Mouse (Mus musculus) stomach, embryonic 16.5 days (tissue): Measurements from ENCODE around the gene Gatad2a. TPM values are rescaled to one million over a fixed set of nuclear protein-coding genes. Genes with fewer than 3 reads are reported as not detected.

Experiments used
- ATAC-seq: fragments of 200-750 bp; cut with Nextera tagmentation; 2 replicates; pipeline ENCODE4 v1.8.0; 2017; ENCODE audit warnings: moderate number of reproducible peaks, moderate TSS enrichment; ENCODE audit not compliant: insufficient read depth, low FRiP score
- H3K27ac ChIP-seq: fragments of 300-500 bp; sonication (generic); 2 replicates; pipeline ENCODE4 v1.5.1; 2014; ENCODE audit warnings: low read length
- H3K27me3 ChIP-seq: fragments of 300-500 bp; sonication (generic); 2 replicates; pipeline ENCODE4 v1.6.1; 2014; ENCODE audit warnings: low read length, control low read depth, mixed read lengths; ENCODE audit not compliant: control insufficient read depth, insufficient read depth
- H3K36me3 ChIP-seq: fragments of 300-500 bp; sonication (generic); 2 replicates; pipeline ENCODE4 v1.6.1; 2014; ENCODE audit warnings: low read length; ENCODE audit not compliant: control insufficient read depth, insufficient read depth
- H3K4me1 ChIP-seq: fragments of 300-500 bp; sonication (generic); 2 replicates; pipeline ENCODE4 v1.6.1; 2014; ENCODE audit warnings: low read length, control low read depth, mixed read lengths; ENCODE audit not compliant: control insufficient read depth, insufficient read depth
- H3K4me2 ChIP-seq: fragments of 300-500 bp; sonication (generic); 2 replicates; pipeline ENCODE4 v1.6.1; 2014; ENCODE audit warnings: low read depth, low read length, mixed read lengths
- H3K4me3 ChIP-seq: fragments of 300-500 bp; sonication (generic); replicated peaks from 2 replicates; pipeline ENCODE4 v1.5.1; 2014; ENCODE audit warnings: mild to moderate bottlenecking, low read length
- H3K9ac ChIP-seq: fragments of 300-500 bp; sonication (generic); 2 replicates; pipeline ENCODE4 v1.6.1; 2014; ENCODE audit warnings: low read length
- H3K9me3 ChIP-seq: fragments of 300-500 bp; sonication (generic); replicated peaks from 2 replicates; pipeline ENCODE4 v1.6.1; 2016; ENCODE audit warnings: low read length, control low read depth; ENCODE audit not compliant: control insufficient read depth
- WGBS: fragments of 180-500 bp; shearing (Covaris S2); extraction: QIAGEN DNeasy Blood & Tissue Kit; methylation state at CpG from one replicate; pipeline ENCODE4 v1.1.7; 2014; 5-methylcytosine and 5-hydroxymethylcytosine counted together
- polyA plus RNA-seq: library from polyadenylated mRNA; unstranded; fragments of >200 nt; fragmentation: Nextera tagmentation; extraction: Ambion mirVana; gene quantifications from 2 replicates; pipeline ENCODE4 v1.2.1, GENCODE M21; 2015

The Gatad2a gene
- polyA plus RNA-seq, 1 experiment from 2014 or later, result 29.7 TPM

DNA sequence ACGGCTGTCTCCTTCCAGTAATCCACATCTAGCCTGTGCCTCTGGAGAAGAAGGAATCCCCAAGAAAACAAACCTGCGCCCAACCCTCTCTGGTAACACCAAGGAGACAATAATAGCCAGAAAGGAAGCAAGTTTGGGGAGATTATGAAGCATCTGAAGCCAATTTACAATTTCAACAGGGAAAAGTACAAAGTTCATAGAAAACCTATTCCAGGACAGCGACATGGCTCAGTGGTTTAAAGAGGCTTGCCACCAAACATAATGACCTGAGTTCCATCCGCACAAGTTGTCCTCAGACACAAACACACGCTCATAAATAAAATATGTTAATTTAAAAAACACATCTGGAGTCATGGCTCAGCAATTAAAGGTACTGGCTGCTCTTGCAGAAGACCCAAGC is 21.4 kb downstream of the Gatad2a start:
- ATAC-seq, result no peak
- no peaks in the 10 kb centered on the region for H3K36me3 ChIP-seq
- H3K4me1 ChIP-seq, result peaks cover 36% of the 10 kb centered on the region
- H3K4me2 ChIP-seq, result peak overlapping the region; percentile 83
- peak overlapping the region; percentile 74 for H3K27ac ChIP-seq
- peak overlapping the region; percentile 77 for H3K4me3 ChIP-seq
- H3K9me3 ChIP-seq, result no peaks in the 10 kb centered on the region
- WGBS, result 42% methylated on average over 5 of the region's 5 CpGs
- no peaks in the 10 kb centered on the region for H3K27me3 ChIP-seq
- H3K9ac ChIP-seq, result peak overlapping the region; percentile 72

DNA sequence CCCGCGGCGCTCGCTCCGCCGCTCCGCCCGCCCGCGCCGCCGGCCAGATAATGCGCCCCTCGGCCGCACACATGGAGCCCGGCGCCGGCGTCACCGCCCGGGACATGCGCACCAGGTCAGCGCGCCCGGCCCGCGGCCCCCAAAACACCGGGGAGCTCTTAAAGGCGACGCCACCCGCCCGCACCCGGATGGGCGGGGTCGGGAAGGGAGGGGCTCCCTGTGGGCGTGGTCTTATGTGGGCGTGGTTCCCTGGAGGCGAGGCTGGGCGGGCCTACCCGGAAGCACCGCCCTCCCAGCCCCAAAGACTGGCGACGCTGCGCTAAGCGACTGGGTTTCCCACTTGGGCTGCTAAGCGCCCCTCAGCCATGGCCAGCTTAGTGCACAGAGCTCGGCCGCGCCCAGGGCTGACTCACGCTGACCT is 22.0 kb downstream of the Gatad2a start:
- H3K27me3 ChIP-seq, result no peaks in the 10 kb centered on the region
- peak overlapping the region; percentile 83 for H3K4me2 ChIP-seq
- WGBS, result under 1% methylated on average over 49 of the region's 50 CpGs
- peaks cover 39% of the 10 kb centered on the region for H3K4me1 ChIP-seq
- peak overlapping the region; percentile 95 for H3K9ac ChIP-seq
- ATAC-seq, result peak; percentile 95
- peak overlapping the region; percentile 74 for H3K27ac ChIP-seq
- no peaks in the 10 kb centered on the region for H3K36me3 ChIP-seq
- H3K9me3 ChIP-seq, result no peaks in the 10 kb centered on the region
- peak overlapping the region; percentile 77 for H3K4me3 ChIP-seq

DNA sequence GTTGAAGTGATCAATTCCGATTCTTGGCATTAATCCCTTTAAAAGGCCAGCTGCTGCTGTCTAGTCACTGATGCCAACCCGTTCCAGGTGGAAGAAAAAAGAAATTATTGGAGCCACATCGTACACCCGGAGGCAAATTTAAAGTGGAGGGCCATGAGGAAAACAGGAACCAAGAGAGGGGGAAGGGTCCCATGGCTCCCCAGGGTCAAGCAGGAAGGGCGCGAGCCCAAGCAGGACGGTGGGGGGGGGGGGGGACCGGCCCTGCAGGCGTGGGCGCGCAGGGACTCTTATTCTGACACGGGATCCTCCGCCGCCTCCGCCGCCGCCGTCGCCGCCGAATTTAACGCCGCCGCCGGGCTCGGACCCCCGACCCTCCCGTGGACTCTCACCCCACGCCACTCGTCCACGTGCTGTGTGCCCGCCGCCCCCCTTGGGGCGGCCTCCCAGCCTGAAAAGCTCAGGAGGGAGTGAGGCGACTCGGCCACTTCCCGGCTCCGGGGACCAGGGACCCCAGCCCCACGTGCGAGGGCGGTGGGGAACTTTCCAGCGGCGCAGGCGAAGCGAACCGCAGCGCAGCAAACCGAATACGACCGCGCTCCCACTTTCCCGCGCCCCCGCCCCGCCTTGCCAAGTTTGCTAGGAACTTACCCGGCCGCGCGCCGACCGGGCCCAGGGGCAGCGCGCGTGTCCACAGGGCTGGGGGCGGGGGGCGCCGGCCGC is 22.6 kb downstream of the Gatad2a start:
- Histone ChIP-seq H3K4me3 (peak overlapping the region; percentile 77), H3K9me3 (no peaks in the 10 kb centered on the region), H3K36me3 (no peaks in the 10 kb centered on the region), H3K4me2 (peak overlapping the region; percentile 83), H3K27ac (peak overlapping the region; percentile 74), H3K9ac (peak overlapping the region; percentile 95), H3K27me3 (no peaks in the 10 kb centered on the region), H3K4me1 (peaks cover 39% of the 10 kb centered on the region)
- peak; percentile 11 for ATAC-seq
- WGBS, result under 1% methylated on average over 68 of the region's 68 CpGs

DNA sequence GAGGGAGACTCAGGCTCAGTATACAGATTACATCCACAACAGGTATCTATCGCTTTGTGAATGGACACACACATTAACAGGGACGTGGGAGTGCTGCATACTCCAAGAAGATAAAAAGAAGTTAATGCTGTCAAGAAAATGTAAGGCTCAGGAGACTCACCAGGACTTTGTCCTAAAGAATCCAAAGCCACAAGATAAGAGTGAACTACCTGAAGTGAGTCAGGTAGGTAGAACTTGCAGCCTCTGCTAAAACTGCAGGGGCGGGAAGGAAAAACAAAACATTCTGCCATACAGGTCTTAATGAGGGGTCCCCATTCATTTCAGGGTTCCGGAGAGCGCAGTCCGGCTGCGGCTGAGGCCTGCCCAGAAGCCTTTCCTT is 23.1 kb downstream of the Gatad2a start:
- Histone ChIP-seq H3K9ac (peak overlapping the region; percentile 95), H3K36me3 (no peaks in the 10 kb centered on the region), H3K27me3 (no peaks in the 10 kb centered on the region), H3K27ac (peak overlapping the region; percentile 74; the same call in 1 of the 2 replicates), H3K4me2 (peak overlapping the region; percentile 83), H3K4me1 (peaks cover 39% of the 10 kb centered on the region), H3K4me3 (peak overlapping the region; percentile 77), H3K9me3 (no peaks in the 10 kb centered on the region)
- no peak for ATAC-seq
- 9% methylated on average over 7 of the region's 7 CpGs for WGBS

DNA sequence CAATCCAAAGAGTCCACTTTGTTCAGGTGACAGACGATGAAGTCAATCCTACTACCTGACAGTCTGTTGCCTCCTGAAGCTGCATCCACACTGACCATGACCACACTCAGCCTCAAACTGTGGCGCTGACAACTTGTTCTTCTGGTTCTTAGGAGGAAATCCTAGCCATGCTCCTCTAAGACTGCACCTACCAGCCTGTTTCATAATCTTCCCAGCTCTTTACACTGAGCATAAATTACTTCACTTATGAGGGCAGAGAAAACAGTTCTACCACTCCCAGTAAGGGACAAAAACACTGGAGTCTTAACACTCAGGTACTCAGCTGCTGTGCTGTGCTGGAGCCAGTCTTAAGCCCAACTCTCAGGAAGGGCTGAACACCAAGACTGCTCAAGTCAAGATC is 25.3 kb downstream of the Gatad2a start:
- 71% methylated on average over 2 of the region's 2 CpGs for WGBS
- Histone ChIP-seq H3K36me3 (no peaks in the 10 kb centered on the region), H3K27ac (peak overlapping the region; percentile 63), H3K4me2 (peak overlapping the region; percentile 14; the same call in 1 of the 2 replicates), H3K9me3 (no peaks in the 10 kb centered on the region), H3K27me3 (no peaks in the 10 kb centered on the region), H3K4me1 (peaks cover 39% of the 10 kb centered on the region), H3K4me3 (no peak overlapping the region), H3K9ac (peak overlapping the region; percentile 36; the same call in 1 of the 2 replicates)
- no peak for ATAC-seq

GRCm38 (mm10) chr8:69967291-69967933 is 28.8 kb downstream of the Gatad2a start:
- Histone ChIP-seq H3K4me1 (peaks cover 26% of the 10 kb centered on the region), H3K27ac (no peak overlapping the region), H3K4me3 (no peak overlapping the region), H3K9me3 (no peaks in the 10 kb centered on the region), H3K4me2 (no peak overlapping the region), H3K27me3 (no peaks in the 10 kb centered on the region), H3K36me3 (no peaks in the 10 kb centered on the region), H3K9ac (no peak overlapping the region)
- 70% methylated on average over 4 of the region's 4 CpGs for WGBS
- ATAC-seq, result no peak

GRCm38 (mm10) chr8:69959241-69959640 is 36.9 kb downstream of the Gatad2a start:
- H3K4me3 ChIP-seq, result no peak overlapping the region
- no peak overlapping the region for H3K27ac ChIP-seq
- no peaks in the 10 kb centered on the region for H3K36me3 ChIP-seq
- H3K9ac ChIP-seq, result no peak overlapping the region
- no peak overlapping the region for H3K4me2 ChIP-seq
- H3K4me1 ChIP-seq, result 0 out of 2 replicates have a peak, but pooled peaks cover 11% of the 10 kb centered on the region
- H3K27me3 ChIP-seq, result no peaks in the 10 kb centered on the region
- no peak for ATAC-seq
- H3K9me3 ChIP-seq, result no peaks in the 10 kb centered on the region

DNA sequence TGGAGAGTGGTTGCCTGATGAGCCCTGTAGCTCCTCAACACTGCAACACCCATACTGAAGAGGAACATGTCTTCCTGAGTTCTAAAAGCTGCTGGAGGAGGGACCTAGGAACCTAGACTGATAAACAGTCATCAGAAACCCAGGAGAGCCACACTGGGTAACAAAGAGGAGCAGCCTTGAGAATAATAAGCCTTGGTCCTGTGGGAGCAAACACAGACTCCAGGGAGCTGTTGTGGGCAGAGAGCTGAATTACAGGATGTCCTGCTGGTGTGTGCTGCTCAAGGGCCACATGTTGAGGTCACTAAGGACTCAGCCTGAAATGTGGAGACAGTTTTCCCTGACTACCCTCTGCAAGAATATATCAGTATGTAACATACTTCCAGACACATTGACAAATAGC is 38.3 kb downstream of the Gatad2a start:
- Histone ChIP-seq H3K9me3 (no peaks in the 10 kb centered on the region), H3K36me3 (no peaks in the 10 kb centered on the region), H3K9ac (no peak overlapping the region), H3K27me3 (no peaks in the 10 kb centered on the region), H3K4me2 (no peak overlapping the region), H3K4me3 (no peak overlapping the region), H3K4me1 (0 out of 2 replicates have a peak, but pooled peaks cover 11% of the 10 kb centered on the region), H3K27ac (no peak overlapping the region)
- no peak for ATAC-seq

- Histone ChIP-seq H3K9ac (no peak overlapping the region), H3K27ac (no peak overlapping the region), H3K4me3 (no peak overlapping the region), H3K36me3 (no peaks in the 10 kb centered on the region), H3K4me2 (no peak overlapping the region), H3K9me3 (no peaks in the 10 kb centered on the region), H3K4me1 (0 out of 2 replicates have a peak, but pooled peaks cover 11% of the 10 kb centered on the region), H3K27me3 (no peaks in the 10 kb centered on the region)
- no peak for ATAC-seq
- WGBS, result 42% methylated on average over 1 of the region's 1 CpGs
Observed at GRCm38 (mm10) chr8:69957419-69957818, 38.8 kb downstream of the Gatad2a start.
